Mouse (Mus musculus) heart, postnatal 0 days (tissue): ENCODE data around the gene Map3k5. TPM values are rescaled to one million over a fixed set of nuclear protein-coding genes. Genes with fewer than 3 reads are reported as not detected.

Experiments
- ATAC-seq: fragments of 200-750 bp; cut with Nextera tagmentation; 2 replicates; pipeline ENCODE4 v1.8.0; 2017; ENCODE audit warnings: low read depth, moderate number of reproducible peaks, moderate library complexity; ENCODE audit not compliant: insufficient read depth
- DNase-seq: peaks from one replicate; pipeline ENCODE4 v3.0.0-alpha.2; 2016; ENCODE audit warnings: low spot score
- H3K27ac ChIP-seq: fragments of 300-500 bp; sonication (generic); 2 replicates; pipeline ENCODE4 v1.5.1; 2014; ENCODE audit warnings: low read depth, mild to moderate bottlenecking
- H3K27me3 ChIP-seq: fragments of 300-500 bp; sonication (generic); 2 replicates; pipeline ENCODE4 v1.6.1; 2014; ENCODE audit warnings: low read length, mixed read lengths; ENCODE audit not compliant: control insufficient read depth, insufficient read depth
- H3K36me3 ChIP-seq: fragments of 300-500 bp; sonication (generic); replicated peaks from 2 replicates; pipeline ENCODE4 v1.6.1; 2014; ENCODE audit warnings: low read length, mixed read lengths; ENCODE audit not compliant: control insufficient read depth, insufficient read depth
- H3K4me1 ChIP-seq: fragments of 300-500 bp; sonication (generic); 2 replicates; pipeline ENCODE4 v1.6.1; 2014; ENCODE audit warnings: antibody characterized with exemption; ENCODE audit not compliant: control insufficient read depth, insufficient read depth
- H3K4me2 ChIP-seq: fragments of 300-500 bp; sonication (generic); 2 replicates; pipeline ENCODE4 v1.6.1; 2014; ENCODE audit warnings: low read depth, mild to moderate bottlenecking, low read length, moderate library complexity
- H3K4me3 ChIP-seq: fragments of 300-500 bp; sonication (generic); 2 replicates; pipeline ENCODE4 v1.5.1; 2014; ENCODE audit warnings: low read depth, low read length
- H3K9ac ChIP-seq: fragments of 300-500 bp; sonication (generic); replicated peaks from 2 replicates; pipeline ENCODE4 v1.6.1; 2014; ENCODE audit warnings: low read depth, low read length, mixed read lengths
- H3K9me3 ChIP-seq: fragments of 300-500 bp; sonication (generic); replicated peaks from 2 replicates; pipeline ENCODE4 v1.6.1; 2016; ENCODE audit warnings: low read length; ENCODE audit not compliant: control insufficient read depth
- CTCF ChIP-seq: IDR thresholded peaks from 2 replicates; pipeline ENCODE4 v1.5.1; 2016; ENCODE audit warnings: antibody characterized with exemption, control low read depth, low read depth
- EP300 ChIP-seq: IDR thresholded peaks from 2 replicates; pipeline ENCODE4 v1.6.1; 2016; ENCODE audit warnings: antibody characterized with exemption, low read depth
- WGBS: fragments of 180-500 bp; shearing (Covaris S2); extraction: QIAGEN DNeasy Blood & Tissue Kit; methylation state at CpG from one replicate; pipeline ENCODE4 v1.1.7; 2014; 5-methylcytosine and 5-hydroxymethylcytosine counted together
- polyA plus RNA-seq: library from polyadenylated mRNA; unstranded; fragments of >200 nt; fragmentation: Nextera tagmentation; extraction: Ambion mirVana; gene quantifications from 2 replicates; pipeline ENCODE4 v1.2.1, GENCODE M21; 2015
- total RNA-seq: library from RNA; depleted of rRNA; stranded (reverse); fragments of >200 nt; gene quantifications from 2 replicates; pipeline ENCODE4 v1.2.3, GENCODE M21; 2014; ENCODE audit warnings: low replicate concordance

Map3k5 gene
- total and polyA plus RNA-seq, 2 experiments from 2014 or later = 2.5 to 10.8 TPM

- no peak overlapping the region for H3K9ac ChIP-seq
- H3K36me3 ChIP-seq = no peaks in the 10 kb centered on the region
- TF ChIP-seq EP300 (no peak), CTCF (no peak; the same call in 1 of the 2 replicates)
- peaks cover 18% of the 10 kb centered on the region for H3K4me1 ChIP-seq
- WGBS = 61% methylated on average over 3 of the region's 3 CpGs
- DNase-seq (no peak), ATAC-seq (no peak)
- H3K4me3 ChIP-seq = no peak overlapping the region
- H3K9me3 ChIP-seq = no peaks in the 10 kb centered on the region
- H3K27ac ChIP-seq = no peak overlapping the region
- no peaks in the 10 kb centered on the region for H3K27me3 ChIP-seq
- no peak overlapping the region for H3K4me2 ChIP-seq
Measured at GRCm38 (mm10) chr10:19977557-19977956, 43.3 kb downstream of the Map3k5 start.

- no peaks in the 10 kb centered on the region for H3K36me3 ChIP-seq
- no peak overlapping the region for H3K9ac ChIP-seq
- ATAC-seq (peak; percentile 57; the same call in 1 of the 2 replicates), DNase-seq (peak; percentile 64)
- WGBS = 38% methylated on average over 5 of the region's 5 CpGs
- no peaks in the 10 kb centered on the region for H3K27me3 ChIP-seq
- H3K9me3 ChIP-seq = no peaks in the 10 kb centered on the region
- peak overlapping the region; percentile 12; the same call in 1 of the 2 replicates for H3K4me2 ChIP-seq
- peaks cover 17% of the 10 kb centered on the region for H3K4me1 ChIP-seq
- peak overlapping the region; percentile 45 for H3K27ac ChIP-seq
- H3K4me3 ChIP-seq = no peak overlapping the region
- TF ChIP-seq CTCF = no peak
- no peak for TF ChIP-seq EP300
Measured at GRCm38 (mm10) chr10:19978662-19979199, 44.5 kb downstream of the Map3k5 start.

DNA sequence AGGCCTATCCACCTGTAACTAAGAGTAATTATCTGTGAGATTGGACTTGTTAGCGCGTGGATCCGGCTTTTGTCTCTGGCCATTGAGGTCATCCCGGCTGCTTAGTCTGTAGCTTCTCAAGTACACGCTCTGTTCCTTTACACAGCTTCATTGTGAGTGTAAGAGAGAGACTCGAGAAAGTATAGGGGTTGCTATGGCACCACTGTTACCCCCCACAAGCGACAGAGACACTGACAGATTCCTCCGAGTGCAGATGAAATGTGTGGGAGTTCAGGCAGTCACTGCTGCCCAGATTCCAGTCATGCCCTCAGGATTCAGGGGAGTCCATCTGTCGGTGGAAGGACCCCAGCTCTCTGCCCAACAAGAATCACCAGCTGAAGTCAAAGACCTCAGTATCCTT is 53.5 kb downstream of the Map3k5 start:
- 0 out of 2 replicates have a peak, but pooled peaks cover 8% of the 10 kb centered on the region for H3K4me1 ChIP-seq

GRCm38 (mm10) chr10:19989986-19990385 is 55.7 kb downstream of the Map3k5 start:
- Histone ChIP-seq H3K9ac (no peak overlapping the region), H3K9me3 (no peaks in the 10 kb centered on the region), H3K4me3 (no peak overlapping the region), H3K27ac (no peak overlapping the region), H3K4me1 (peaks cover 16% of the 10 kb centered on the region; the same call in 1 of the 2 replicates), H3K4me2 (no peak overlapping the region), H3K36me3 (no peaks in the 10 kb centered on the region), H3K27me3 (no peaks in the 10 kb centered on the region)
- DNase-seq (no peak), ATAC-seq (no peak)
- WGBS = 80% methylated on average over 6 of the region's 6 CpGs
- TF ChIP-seq CTCF = no peak
- no peak for TF ChIP-seq EP300

More for the DNA sequence above, 53.5 kb downstream of the Map3k5 start:
- WGBS = 75% methylated on average over 9 of the region's 9 CpGs
- no peak overlapping the region for H3K4me3 ChIP-seq
- H3K27ac ChIP-seq = no peak overlapping the region
- H3K9ac ChIP-seq = no peak overlapping the region
- no peaks in the 10 kb centered on the region for H3K9me3 ChIP-seq
- ATAC-seq (no peak), DNase-seq (no peak)
- TF ChIP-seq EP300 (no peak), CTCF (no peak)
- no peaks in the 10 kb centered on the region for H3K36me3 ChIP-seq
- no peak overlapping the region for H3K4me2 ChIP-seq
- no peaks in the 10 kb centered on the region for H3K27me3 ChIP-seq

DNA sequence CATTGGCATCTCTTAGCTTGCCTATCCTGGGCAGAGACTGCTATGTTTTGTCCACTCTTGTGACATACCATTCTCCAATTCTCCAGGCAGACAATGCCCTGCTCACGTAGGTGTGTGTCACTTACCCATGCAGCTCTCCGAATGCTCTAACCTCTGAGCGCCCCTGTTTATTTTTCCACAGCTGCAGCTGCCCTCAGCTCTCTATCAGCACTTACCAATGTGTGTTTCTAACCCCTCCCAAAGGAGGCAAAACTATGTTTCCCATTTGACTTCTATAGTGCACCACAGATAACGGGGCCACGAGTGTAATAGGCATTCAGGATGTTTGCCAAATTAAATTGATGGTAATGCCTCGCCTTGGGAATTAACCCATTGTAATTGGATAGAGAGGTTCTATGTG is 56.4 kb downstream of the Map3k5 start:
- ATAC-seq (peak; percentile 17; the same call in 1 of the 2 replicates), DNase-seq (no peak)
- WGBS = 27% methylated on average over 6 of the region's 6 CpGs
- Histone ChIP-seq H3K27ac (no peak overlapping the region), H3K9ac (no peak overlapping the region), H3K9me3 (no peaks in the 10 kb centered on the region), H3K4me1 (peaks cover 20% of the 10 kb centered on the region; the same call in 1 of the 2 replicates), H3K27me3 (no peaks in the 10 kb centered on the region), H3K4me3 (no peak overlapping the region), H3K36me3 (no peaks in the 10 kb centered on the region), H3K4me2 (no peak overlapping the region)
- TF ChIP-seq EP300 (no peak), CTCF (no peak)

DNA sequence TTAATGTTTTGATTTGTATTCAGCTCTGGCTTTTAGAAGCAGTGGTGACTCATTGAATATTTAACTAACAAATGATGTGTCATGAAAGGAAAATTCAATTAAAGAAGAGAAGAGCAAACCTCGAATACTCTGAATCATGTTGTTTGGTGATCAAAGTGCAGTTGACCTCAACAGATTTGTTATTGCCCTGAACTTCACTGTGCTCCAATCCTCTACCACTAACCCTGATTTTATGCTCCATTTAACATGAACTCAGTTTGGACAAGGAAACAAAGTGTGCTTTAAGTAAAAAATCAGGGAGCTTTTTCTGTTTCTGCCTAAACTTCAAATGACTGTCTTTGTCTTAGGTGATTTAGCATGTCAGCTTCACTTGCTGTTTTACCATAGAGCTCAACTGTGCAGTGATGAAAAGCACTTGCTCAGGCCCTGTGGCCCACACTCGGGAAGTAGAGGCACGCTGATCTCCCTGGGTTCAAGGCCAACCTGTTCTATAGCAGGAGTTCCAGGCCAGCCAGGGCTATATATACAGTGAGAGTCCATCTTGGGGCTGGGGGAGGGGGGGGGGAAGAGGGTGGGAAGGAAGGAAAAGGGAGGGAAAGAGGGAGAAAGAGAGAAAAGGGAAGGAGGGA is 57.1 kb downstream of the Map3k5 start:
- no peak overlapping the region for H3K4me3 ChIP-seq
- H3K36me3 ChIP-seq = no peaks in the 10 kb centered on the region
- peaks cover 20% of the 10 kb centered on the region; the same call in 1 of the 2 replicates for H3K4me1 ChIP-seq
- H3K4me2 ChIP-seq = no peak overlapping the region
- TF ChIP-seq EP300 = no peak
- no peak for TF ChIP-seq CTCF
- no peaks in the 10 kb centered on the region for H3K9me3 ChIP-seq
- no peak for DNase-seq
- no peak overlapping the region for H3K9ac ChIP-seq
- WGBS = 70% methylated on average over 3 of the region's 3 CpGs
- no peaks in the 10 kb centered on the region for H3K27me3 ChIP-seq
- H3K27ac ChIP-seq = no peak overlapping the region
- ATAC-seq = no peak
